Mouse (Mus musculus) Patski (cell line): ENCODE data around the gene Cpm. TPM values are rescaled to one million over a fixed set of nuclear protein-coding genes. Genes with fewer than 3 reads are reported as not detected.

Experiments used
- ATAC-seq: fragments of 100-300 bp; one replicate; pipeline ENCODE4 v1.8.0; 2021
- CTCF ChIA-PET: fragments of 350-600 bp; sonication (Branson Sonifier 250); formaldehyde crosslinking; loops from one replicate; lab custom pipeline; 2022; ENCODE audit warnings: inconsistent platforms; lab: Charles Lee
- POLR2A ChIA-PET: fragments of 350-600 bp; sonication (Branson Sonifier 250); formaldehyde crosslinking; loops from one replicate; lab custom pipeline; 2022; ENCODE audit warnings: antibody characterized with exemption, inconsistent platforms; lab: Charles Lee
- DNase-seq: peaks from one replicate; pipeline ENCODE4 v3.0.0-alpha.2; 2011; ENCODE audit warnings: low read depth, low spot score
- H3K27me3 ChIP-seq: fragments of 371-371 bp; one replicate; pipeline ENCODE4 v1.5.1; 2021
- CTCF ChIP-seq: fragments of 100-300 bp; IDR thresholded peaks from one replicate; pipeline ENCODE4 v1.5.1; 2021
- in situ Hi-C: fragments of 300-500 bp; cut with MboI; formaldehyde crosslinking; loops from 3 replicates; pipeline ENCODE4 v1.11.1; 2018; ENCODE audit warnings: low pct_unique_long_range_greater_than_20kb, mixed read lengths
- polyA plus RNA-seq: library from polyadenylated mRNA; unstranded; gene quantifications from one replicate; pipeline ENCODE4 v1.2.3, GENCODE M21; 2021

Cpm gene
- polyA plus RNA-seq, 1 experiment from 2014 or later = 1.4 TPM

- ChIA-PET POLR2A (no interaction called here), CTCF (no interaction called here)
- DNase-seq (no peak), ATAC-seq (no peak)
- in situ Hi-C loops = no loop called here
- TF ChIP-seq CTCF = no peak
- H3K27me3 ChIP-seq = peaks cover 15% of the 10 kb centered on the region
Observed at GRCm38 (mm10) chr10:117631562-117632259, 2.4 kb downstream of the Cpm start.

DNA sequence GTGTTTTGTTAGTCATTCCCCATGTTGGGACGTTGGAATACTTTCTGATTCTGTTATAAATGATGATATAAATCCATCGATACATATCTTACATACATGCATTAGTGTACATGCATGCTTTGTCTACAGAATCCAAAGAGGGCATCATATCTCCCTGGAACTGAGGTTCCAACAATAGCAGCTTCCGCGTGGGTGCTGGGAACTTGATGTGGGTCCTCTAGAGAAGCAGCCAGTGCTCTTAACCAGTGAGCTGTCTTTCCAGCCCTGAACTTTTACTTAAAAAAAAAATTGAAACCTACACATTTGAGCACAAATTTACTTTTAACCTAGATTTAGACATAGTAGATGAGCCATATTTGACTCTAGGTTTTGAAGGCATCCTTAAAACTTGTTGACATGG lies 3.1 kb downstream of the Cpm start:
- CTCF ChIA-PET = no interaction called here
- TF ChIP-seq CTCF = no peak
- DNase-seq = no peak
- H3K27me3 ChIP-seq = peaks cover 15% of the 10 kb centered on the region
- no peak for ATAC-seq
- POLR2A ChIA-PET = no interaction called here
- in situ Hi-C loops = no loop called here

DNA sequence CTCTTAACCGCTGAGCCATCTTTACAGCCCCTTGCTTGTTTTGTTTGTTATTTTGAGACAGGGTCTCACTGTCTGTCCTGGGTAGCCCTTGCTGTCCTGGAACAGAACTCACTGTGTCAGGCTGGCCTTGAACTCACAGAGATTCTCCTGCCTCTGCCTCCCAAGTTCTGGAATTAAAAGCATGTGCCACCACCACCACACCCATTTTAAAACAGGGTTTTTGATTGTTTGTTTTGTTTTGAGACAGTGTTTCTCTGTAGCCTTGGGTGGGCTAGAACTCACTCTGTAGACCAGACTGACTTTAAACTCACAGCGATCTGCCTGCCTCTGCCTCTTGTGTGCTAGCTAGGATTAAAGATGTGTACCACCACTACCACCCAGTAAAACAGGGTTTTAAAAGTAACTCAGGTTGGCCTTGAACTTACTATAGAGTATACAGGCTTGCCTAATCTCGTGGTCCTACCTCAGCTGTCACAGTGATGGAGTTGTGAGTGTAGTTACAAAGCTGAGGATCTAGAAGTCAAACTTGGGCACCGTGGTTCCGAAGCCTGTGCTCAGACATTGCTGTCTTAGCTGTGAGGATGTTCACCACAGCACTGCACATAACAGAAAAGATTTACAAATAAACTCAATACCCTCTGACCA lies 4.4 kb downstream of the Cpm start:
- POLR2A ChIA-PET = no interaction called here
- no peak for ATAC-seq
- CTCF ChIA-PET = no interaction called here
- in situ Hi-C loops = no loop called here
- peaks cover 15% of the 10 kb centered on the region for H3K27me3 ChIP-seq
- no peak for TF ChIP-seq CTCF
- no peak for DNase-seq

DNA sequence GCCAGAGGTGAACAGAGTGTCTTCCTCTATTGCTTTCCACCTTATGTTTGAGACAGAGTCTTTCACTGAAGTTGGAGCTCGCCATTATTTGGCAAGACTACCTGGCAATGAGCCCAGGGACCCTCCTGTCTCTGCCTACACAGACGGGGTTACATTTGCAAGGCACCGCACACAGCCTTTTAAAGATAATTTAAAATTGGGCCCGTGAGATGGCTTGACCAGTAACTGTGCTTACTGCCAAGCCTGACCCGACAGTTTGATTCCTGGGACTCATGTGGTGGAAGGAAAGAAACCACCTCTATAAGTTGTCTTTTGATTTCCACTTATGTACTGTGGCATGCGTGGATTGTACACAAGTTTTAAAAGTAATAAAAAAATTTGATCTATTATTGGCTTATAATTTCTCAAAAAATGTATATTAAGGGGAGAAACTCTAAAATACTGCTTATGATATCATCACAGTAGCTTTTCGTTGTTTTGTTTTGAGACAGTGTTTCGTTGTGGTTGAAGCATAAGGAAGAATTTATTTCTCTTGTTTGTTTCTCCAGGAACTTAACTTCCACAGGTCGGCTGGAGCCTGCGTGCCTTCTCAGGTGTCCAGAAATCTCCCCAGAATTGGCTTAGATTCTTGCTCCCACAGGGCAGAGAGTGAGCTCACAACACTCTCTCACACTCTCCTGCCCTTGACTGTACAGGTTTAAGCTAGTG lies 5.2 kb downstream of the Cpm start:
- ChIA-PET CTCF (no interaction called here), POLR2A (no interaction called here)
- in situ Hi-C loops = no loop called here
- H3K27me3 ChIP-seq = peaks cover 14% of the 10 kb centered on the region
- DNase-seq = no peak
- ATAC-seq = no peak
- TF ChIP-seq CTCF = no peak

DNA sequence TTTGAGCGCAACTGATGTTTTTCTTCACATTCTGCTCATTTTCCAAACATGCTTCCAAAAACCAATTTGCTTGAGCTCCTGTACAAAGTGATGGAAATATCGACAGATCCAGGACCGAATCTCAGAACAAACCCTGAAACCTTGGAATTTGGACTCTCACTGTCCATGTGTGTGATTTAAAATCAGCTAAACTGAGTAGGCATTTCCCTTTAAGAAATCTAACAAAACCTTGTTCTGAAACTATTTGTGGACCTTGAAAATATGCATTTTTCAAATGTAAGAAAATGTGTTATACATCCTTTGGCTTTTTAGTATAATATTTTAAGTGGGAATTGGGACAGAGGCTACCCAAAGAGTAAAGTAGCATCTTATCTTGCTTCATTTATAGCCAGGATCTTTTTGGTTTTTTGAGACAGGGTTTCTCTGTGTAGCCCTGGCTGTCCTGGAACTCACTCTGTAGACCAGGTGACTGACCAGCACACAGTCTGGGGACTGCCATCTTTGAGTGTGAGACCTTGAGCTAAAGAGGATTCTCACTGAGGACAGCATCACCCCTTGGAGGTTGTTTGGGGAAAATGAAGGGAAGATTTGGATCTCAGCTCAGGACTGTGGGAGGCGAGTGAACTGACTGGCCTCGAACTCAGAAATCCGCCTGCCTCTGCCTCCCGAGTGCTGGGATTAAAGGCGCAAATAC lies 5.9 kb downstream of the Cpm start:
- ChIA-PET POLR2A (no interaction called here), CTCF (no interaction called here)
- in situ Hi-C loops = no loop called here
- ATAC-seq (no peak), DNase-seq (no peak)
- peaks cover 6% of the 10 kb centered on the region for H3K27me3 ChIP-seq
- TF ChIP-seq CTCF = no peak

GRCm38 (mm10) chr10:117635823-117636589 lies 6.7 kb downstream of the Cpm start:
- ChIA-PET POLR2A (no interaction called here), CTCF (no interaction called here)
- ATAC-seq (no peak), DNase-seq (no peak)
- in situ Hi-C loops = no loop called here
- no peak for TF ChIP-seq CTCF
- H3K27me3 ChIP-seq = no peaks in the 10 kb centered on the region

GRCm38 (mm10) chr10:117637062-117637744 lies 7.9 kb downstream of the Cpm start:
- ATAC-seq (no peak), DNase-seq (no peak)
- peaks cover 1% of the 10 kb centered on the region for H3K27me3 ChIP-seq
- ChIA-PET CTCF (interaction anchor here (1.5 kb wide), 1 partner anchor 72 kb away, joined by 3 read pairs; no protein-coding TSS in a partner anchor), POLR2A (no interaction called here)
- in situ Hi-C loops = no loop called here
- TF ChIP-seq CTCF = no peak

- ChIA-PET POLR2A (no interaction called here), CTCF (interaction anchor here (1.5 kb wide), 1 partner anchor 73 kb away, joined by 3 read pairs; no protein-coding TSS in a partner anchor)
- in situ Hi-C loops = no loop called here
- H3K27me3 ChIP-seq = peaks cover 4% of the 10 kb centered on the region
- DNase-seq (no peak), ATAC-seq (no peak)
- TF ChIP-seq CTCF = no peak
Observed at GRCm38 (mm10) chr10:117637745-117638577, 8.7 kb downstream of the Cpm start.

GRCm38 (mm10) chr10:117638578-117639220 lies 9.4 kb downstream of the Cpm start:
- ChIA-PET CTCF (no interaction called here), POLR2A (no interaction called here)
- no peak for ATAC-seq
- in situ Hi-C loops = no loop called here
- TF ChIP-seq CTCF = no peak
- peaks cover 4% of the 10 kb centered on the region for H3K27me3 ChIP-seq
- no peak for DNase-seq
